Mouse (Mus musculus) cerebellum, adult (tissue): ENCODE results near the gene Pdk4.

Experiments
- ATAC-seq: cut with Nextera tagmentation; 2 replicates; pipeline ENCODE4 v1.9.2; 2017; ENCODE audit warnings: mild to moderate bottlenecking, moderate library complexity, mixed read lengths; ENCODE audit not compliant: insufficient number of reproducible peaks, low FRiP score, low TSS enrichment

The Pdk4 gene

GRCm38 (mm10) chr6:5447546-5447945 is 48.6 kb downstream of the Pdk4 start:
- no peak for ATAC-seq

GRCm38 (mm10) chr6:5447013-5447412 is 49.1 kb downstream of the Pdk4 start:
- no peak for ATAC-seq

GRCm38 (mm10) chr6:5444331-5444898 is 51.7 kb downstream of the Pdk4 start:
- ATAC-seq: no peak

- ATAC-seq: no peak
Observed at GRCm38 (mm10) chr6:5443104-5443863, 52.8 kb downstream of the Pdk4 start.

GRCm38 (mm10) chr6:5442316-5443085 is 53.6 kb downstream of the Pdk4 start:
- no peak for ATAC-seq

- no peak for ATAC-seq
Observed at GRCm38 (mm10) chr6:5441221-5441620, 54.9 kb downstream of the Pdk4 start.

- ATAC-seq: no peak
Observed at GRCm38 (mm10) chr6:5437757-5438156, 58.4 kb downstream of the Pdk4 start.

GRCm38 (mm10) chr6:5433887-5434286 is 62.2 kb downstream of the Pdk4 start:
- no peak for ATAC-seq
